Comparison of ENCODE assay signal across 14 mouse cellular contexts in genomic region chr7:112813731-112814306, GRCm38 (mm10).
A peak's percentile ranks its signal among the peaks of the same experiment; 100 is the strongest.
DNase-seq lines count a peak whose midpoint lies in the region; ATAC-seq and TF ChIP-seq lines count a peak whose summit lies in the region.
"Had no signal": no experiment of that assay in that cellular context is flagged by ENCODE, and none has a peak within 500 bp of the region (broad histone marks: within the 10 kb centered on the region; RNA-seq: fewer than 3 reads in every experiment).

No protein-coding gene starts in this region.

- H3K4me3 ChIP-seq in intestine, postnatal 0 days (ENCODE audit: low read depth, low read length), result no peak overlapping the region
- H3K4me3 ChIP-seq: heart, embryonic 15.5 days; intestine, embryonic 15.5 days; midbrain, embryonic 12.5 days had no signal

- peak; percentile 94 for DNase-seq in heart, adult 11 months
- DNase-seq in heart, postnatal 25 days (ENCODE audit: low spot score), result no peak
- peak; percentile 93 for DNase-seq in 3T3-L1 (ENCODE audit: low read depth, low spot score)
- DNase-seq in adrenal gland, postnatal 25 days, result peak; percentile 28
- peak; percentile 25 for DNase-seq in heart, postnatal 4 days
- DNase-seq in spleen, postnatal 4 days (ENCODE audit: low spot score in 2 of 2), result no peak
- DNase-seq in cerebellum, adult 9-10 months, result no peak
- DNase-seq: cerebellum, adult 2 months; retina, postnatal 1 day had no signal

- H3K9ac ChIP-seq in intestine, postnatal 0 days (ENCODE audit: low read depth, low read length), result no peak overlapping the region
- H3K9ac ChIP-seq: heart, embryonic 15.5 days; intestine, embryonic 15.5 days; midbrain, embryonic 12.5 days had no signal

- no peak for ATAC-seq in intestine, postnatal 0 days
- ATAC-seq: forebrain, embryonic 16.5 days; intestine, embryonic 15.5 days had no signal

- no peaks in the 10 kb centered on the region for H3K27me3 ChIP-seq in intestine, postnatal 0 days (replicated peaks; ENCODE audit: control insufficient read depth, insufficient read depth, low read length)
- H3K27me3 ChIP-seq: heart, embryonic 15.5 days; intestine, embryonic 15.5 days; midbrain, embryonic 12.5 days had no signal

- H3K36me3 ChIP-seq in intestine, postnatal 0 days (ENCODE audit: control insufficient read depth, insufficient read depth), result no peaks in the 10 kb centered on the region
- H3K36me3 ChIP-seq: heart, embryonic 15.5 days; intestine, embryonic 15.5 days; midbrain, embryonic 12.5 days had no signal

- no peaks in the 10 kb centered on the region for H3K4me1 ChIP-seq in intestine, postnatal 0 days (replicated peaks; ENCODE audit: control insufficient read depth, insufficient read depth, low read length)

- WGBS in intestine, postnatal 0 days, result 76% methylated on average over 8 of the region's 8 CpGs

- no peak for TF ChIP-seq CTCF in intestine, postnatal 0 days (IDR thresholded peaks at IDR 0.05; ENCODE audit: low read depth)

- H3K4me2 ChIP-seq in intestine, postnatal 0 days (replicated peaks; ENCODE audit: low read depth), result no peak overlapping the region
- H3K4me2 ChIP-seq: heart, embryonic 15.5 days; intestine, embryonic 15.5 days; midbrain, embryonic 12.5 days had no signal

- H3K9me3 ChIP-seq in intestine, postnatal 0 days (ENCODE audit: control insufficient read depth), result no peaks in the 10 kb centered on the region
- H3K9me3 ChIP-seq: heart, embryonic 15.5 days; intestine, embryonic 15.5 days; midbrain, embryonic 12.5 days had no signal

- intact Hi-C loops in heart, postnatal 25 days (cut with DNase I), result no loop called here

- H3K27ac ChIP-seq in intestine, postnatal 0 days (ENCODE audit: low read depth, low read length), result no peak overlapping the region
- H3K27ac ChIP-seq: heart, embryonic 15.5 days; intestine, embryonic 15.5 days; midbrain, embryonic 12.5 days had no signal

Comparison
In these comparisons a context has a peak if more than half of its experiments do, and no peak if none do; other contexts are left out.
1. DNase-seq: peak in heart, adult 11 months (single experiment), 3T3-L1 (single experiment), adrenal gland, postnatal 25 days (single experiment) and heart, postnatal 4 days (single experiment); none in heart, postnatal 25 days (single experiment), spleen, postnatal 4 days (0 of 2) and cerebellum, adult 9-10 months (single experiment).